Mouse (Mus musculus) forebrain, embryonic 12.5 days (tissue): ENCODE measurements at regions not wholly inside any gene's neighbourhood (a gene's known extent, or its start where the extent isn't known, plus 50 kb on each side); places are given as distances from the start of the nearest gene placed in this dataset.

ENCODE experiments used
- ATAC-seq: fragments of 200-750 bp; cut with Nextera tagmentation; 2 replicates; pipeline ENCODE4 v1.8.0; 2017; ENCODE audit warnings: moderate TSS enrichment; ENCODE audit not compliant: low FRiP score
- H3K27ac ChIP-seq: fragments of 300-500 bp; sonication (generic); 2 replicates; pipeline ENCODE4 v1.5.1; 2016; ENCODE audit warnings: mild to moderate bottlenecking
- H3K27me3 ChIP-seq: fragments of 300-500 bp; sonication (generic); 2 replicates; pipeline ENCODE4 v1.6.1; 2016; ENCODE audit warnings: mild to moderate bottlenecking
- H3K36me3 ChIP-seq: fragments of 300-500 bp; sonication (generic); replicated peaks from 2 replicates; pipeline ENCODE4 v1.6.1; 2016; ENCODE audit warnings: mild to moderate bottlenecking
- H3K4me1 ChIP-seq: fragments of 300-500 bp; sonication (generic); 2 replicates; pipeline ENCODE4 v1.6.1; 2016
- H3K4me2 ChIP-seq: fragments of 300-500 bp; sonication (generic); 2 replicates; pipeline ENCODE4 v1.6.1; 2016; ENCODE audit warnings: mild to moderate bottlenecking, moderate library complexity
- H3K4me3 ChIP-seq: fragments of 300-500 bp; sonication (generic); replicated peaks from 2 replicates; pipeline ENCODE4 v1.5.1; 2016; ENCODE audit warnings: mild to moderate bottlenecking
- H3K9ac ChIP-seq: fragments of 300-500 bp; sonication (generic); 2 replicates; pipeline ENCODE4 v1.6.1; 2016; ENCODE audit warnings: mild to moderate bottlenecking
- H3K9me3 ChIP-seq: fragments of 300-500 bp; sonication (generic); 2 replicates; pipeline ENCODE4 v1.6.1; 2016
- WGBS: fragments of 180-500 bp; shearing (Covaris S2); methylation state at CpG from one replicate; pipeline ENCODE4 v1.1.7; 2016; 5-methylcytosine and 5-hydroxymethylcytosine counted together

GRCm38 (mm10) chr10:19185790-19186581, 170.3 kb upstream of the Olig3 start:
- peak overlapping the region; percentile 29; the same call in 1 of the 2 replicates for H3K9ac ChIP-seq
- H3K4me3 ChIP-seq: peak overlapping the region; percentile 29
- peak; percentile 82 for ATAC-seq
- peaks cover 11% of the 10 kb centered on the region for H3K4me1 ChIP-seq
- H3K9me3 ChIP-seq: no peaks in the 10 kb centered on the region
- H3K36me3 ChIP-seq: no peaks in the 10 kb centered on the region
- WGBS: 14% methylated on average over 18 of the region's 18 CpGs
- H3K27me3 ChIP-seq: peaks cover 21% of the 10 kb centered on the region
- H3K4me2 ChIP-seq: peak overlapping the region; percentile 55
- H3K27ac ChIP-seq: no peak overlapping the region

GRCm38 (mm10) chr10:19184886-19185285, 169.4 kb upstream of the Tnfaip3 start:
- peaks cover 11% of the 10 kb centered on the region for H3K4me1 ChIP-seq
- WGBS: 96% methylated on average over 7 of the region's 7 CpGs
- H3K4me2 ChIP-seq: no peak overlapping the region
- H3K9ac ChIP-seq: no peak overlapping the region
- no peak overlapping the region for H3K27ac ChIP-seq
- H3K27me3 ChIP-seq: peaks cover 21% of the 10 kb centered on the region
- H3K36me3 ChIP-seq: no peaks in the 10 kb centered on the region
- ATAC-seq: no peak
- no peak overlapping the region for H3K4me3 ChIP-seq
- no peaks in the 10 kb centered on the region for H3K9me3 ChIP-seq

- Histone ChIP-seq H3K27ac (no peak overlapping the region), H3K27me3 (no peaks in the 10 kb centered on the region), H3K4me1 (no peaks in the 10 kb centered on the region), H3K4me3 (no peak overlapping the region), H3K36me3 (no peaks in the 10 kb centered on the region), H3K9me3 (peaks cover 4% of the 10 kb centered on the region; the same call in 1 of the 2 replicates), H3K9ac (no peak overlapping the region), H3K4me2 (no peak overlapping the region)
- no peak for ATAC-seq
- WGBS: 89% methylated on average over 5 of the region's 5 CpGs
Observed at GRCm38 (mm10) chr10:19177895-19178294, 162.4 kb upstream of the Tnfaip3 start.

GRCm38 (mm10) chr10:19177414-19177813, 162.0 kb upstream of the Tnfaip3 start:
- Histone ChIP-seq H3K4me1 (no peaks in the 10 kb centered on the region), H3K36me3 (no peaks in the 10 kb centered on the region), H3K9me3 (peaks cover 4% of the 10 kb centered on the region; the same call in 1 of the 2 replicates), H3K4me2 (no peak overlapping the region), H3K27me3 (no peaks in the 10 kb centered on the region), H3K4me3 (no peak overlapping the region), H3K27ac (no peak overlapping the region), H3K9ac (no peak overlapping the region)
- ATAC-seq: no peak
- WGBS: 81% methylated on average over 2 of the region's 2 CpGs

GRCm38 (mm10) chr10:19176249-19176648, 160.8 kb upstream of the Tnfaip3 start:
- Histone ChIP-seq H3K4me1 (no peaks in the 10 kb centered on the region), H3K27me3 (no peaks in the 10 kb centered on the region), H3K27ac (no peak overlapping the region), H3K9ac (no peak overlapping the region), H3K4me2 (no peak overlapping the region), H3K36me3 (no peaks in the 10 kb centered on the region), H3K9me3 (peaks cover 4% of the 10 kb centered on the region; the same call in 1 of the 2 replicates), H3K4me3 (no peak overlapping the region)
- 80% methylated on average over 3 of the region's 3 CpGs for WGBS
- no peak for ATAC-seq

GRCm38 (mm10) chr10:19171834-19172233, 156.4 kb upstream of the Tnfaip3 start:
- no peak for ATAC-seq
- H3K4me3 ChIP-seq: no peak overlapping the region
- no peaks in the 10 kb centered on the region for H3K36me3 ChIP-seq
- peaks cover 5% of the 10 kb centered on the region for H3K4me1 ChIP-seq
- no peak overlapping the region for H3K27ac ChIP-seq
- peaks cover 4% of the 10 kb centered on the region; the same call in 1 of the 2 replicates for H3K9me3 ChIP-seq
- H3K9ac ChIP-seq: no peak overlapping the region
- H3K27me3 ChIP-seq: no peaks in the 10 kb centered on the region
- no peak overlapping the region for H3K4me2 ChIP-seq
- WGBS: 79% methylated on average over 3 of the region's 3 CpGs

GRCm38 (mm10) chr10:19170596-19170995, 155.1 kb upstream of the Tnfaip3 start:
- Histone ChIP-seq H3K4me3 (no peak overlapping the region), H3K36me3 (no peaks in the 10 kb centered on the region), H3K4me2 (no peak overlapping the region), H3K27me3 (no peaks in the 10 kb centered on the region), H3K9ac (no peak overlapping the region), H3K4me1 (peaks cover 5% of the 10 kb centered on the region), H3K9me3 (peaks cover 4% of the 10 kb centered on the region; the same call in 1 of the 2 replicates), H3K27ac (no peak overlapping the region)
- 67% methylated on average over 4 of the region's 4 CpGs for WGBS
- no peak for ATAC-seq

- H3K4me1 ChIP-seq: peaks cover 5% of the 10 kb centered on the region
- H3K9me3 ChIP-seq: no peaks in the 10 kb centered on the region
- no peak overlapping the region for H3K9ac ChIP-seq
- H3K27ac ChIP-seq: no peak overlapping the region
- no peaks in the 10 kb centered on the region for H3K36me3 ChIP-seq
- 84% methylated on average over 2 of the region's 2 CpGs for WGBS
- no peak for ATAC-seq
- no peak overlapping the region for H3K4me2 ChIP-seq
- H3K4me3 ChIP-seq: no peak overlapping the region
- H3K27me3 ChIP-seq: no peaks in the 10 kb centered on the region
Observed at GRCm38 (mm10) chr10:19169272-19169671, 153.8 kb upstream of the Tnfaip3 start.

- no peaks in the 10 kb centered on the region for H3K36me3 ChIP-seq
- H3K9me3 ChIP-seq: no peaks in the 10 kb centered on the region
- peaks cover 5% of the 10 kb centered on the region for H3K4me1 ChIP-seq
- H3K27ac ChIP-seq: no peak overlapping the region
- H3K9ac ChIP-seq: no peak overlapping the region
- no peak overlapping the region for H3K4me3 ChIP-seq
- 90% methylated on average over 5 of the region's 5 CpGs for WGBS
- H3K4me2 ChIP-seq: no peak overlapping the region
- ATAC-seq: no peak
- no peaks in the 10 kb centered on the region for H3K27me3 ChIP-seq
Observed at GRCm38 (mm10) chr10:19168362-19168761, 152.9 kb upstream of the Tnfaip3 start.

- peak; percentile 46; the same call in 1 of the 2 replicates for ATAC-seq
- H3K27ac ChIP-seq: no peak overlapping the region
- H3K4me1 ChIP-seq: peaks cover 5% of the 10 kb centered on the region
- no peaks in the 10 kb centered on the region for H3K27me3 ChIP-seq
- H3K36me3 ChIP-seq: no peaks in the 10 kb centered on the region
- H3K4me2 ChIP-seq: no peak overlapping the region
- no peak overlapping the region for H3K9ac ChIP-seq
- no peaks in the 10 kb centered on the region for H3K9me3 ChIP-seq
- no peak overlapping the region for H3K4me3 ChIP-seq
- 44% methylated on average over 8 of the region's 8 CpGs for WGBS
Observed at GRCm38 (mm10) chr10:19167641-19168271, 152.3 kb upstream of the Tnfaip3 start.

- H3K9me3 ChIP-seq: no peaks in the 10 kb centered on the region
- WGBS: 73% methylated on average over 7 of the region's 7 CpGs
- no peak overlapping the region for H3K27ac ChIP-seq
- no peak overlapping the region for H3K4me2 ChIP-seq
- ATAC-seq: no peak
- H3K36me3 ChIP-seq: no peaks in the 10 kb centered on the region
- no peak overlapping the region for H3K4me3 ChIP-seq
- peaks cover 5% of the 10 kb centered on the region for H3K4me1 ChIP-seq
- H3K9ac ChIP-seq: no peak overlapping the region
- H3K27me3 ChIP-seq: no peaks in the 10 kb centered on the region
Observed at GRCm38 (mm10) chr10:19167101-19167500, 151.6 kb upstream of the Tnfaip3 start.

- Histone ChIP-seq H3K36me3 (no peaks in the 10 kb centered on the region), H3K9me3 (no peaks in the 10 kb centered on the region), H3K27me3 (no peaks in the 10 kb centered on the region), H3K9ac (no peak overlapping the region), H3K4me2 (no peak overlapping the region), H3K27ac (no peak overlapping the region), H3K4me1 (no peaks in the 10 kb centered on the region), H3K4me3 (no peak overlapping the region)
- WGBS: 92% methylated on average over 2 of the region's 2 CpGs
- ATAC-seq: no peak
Observed at GRCm38 (mm10) chr10:19162104-19162503, 146.6 kb upstream of the Tnfaip3 start.

GRCm38 (mm10) chr10:19161149-19161548, 145.7 kb upstream of the Tnfaip3 start:
- Histone ChIP-seq H3K27ac (no peak overlapping the region), H3K9ac (no peak overlapping the region), H3K4me2 (no peak overlapping the region), H3K4me3 (no peak overlapping the region), H3K4me1 (no peaks in the 10 kb centered on the region), H3K27me3 (no peaks in the 10 kb centered on the region), H3K36me3 (no peaks in the 10 kb centered on the region), H3K9me3 (no peaks in the 10 kb centered on the region)
- ATAC-seq: no peak
